Mouse (Mus musculus) left cerebral cortex, adult 8-10 months (tissue): ENCODE data around the gene Mixl1. TPM values are rescaled to one million over a fixed set of nuclear protein-coding genes. Genes with fewer than 3 reads are reported as not detected.

Experiments used
- DNase-seq, 2 experiments: peaks; one replicate each; pipeline ENCODE4 v3.0.0; 2022; ENCODE audit warnings: low spot score in 2 of 2
- total RNA-seq, 4 experiments: library from RNA; stranded (reverse); gene quantifications; 2 replicates each; pipeline ENCODE4 v1.2.4; 2022

The Mixl1 gene
- not detected for total RNA-seq

DNA sequence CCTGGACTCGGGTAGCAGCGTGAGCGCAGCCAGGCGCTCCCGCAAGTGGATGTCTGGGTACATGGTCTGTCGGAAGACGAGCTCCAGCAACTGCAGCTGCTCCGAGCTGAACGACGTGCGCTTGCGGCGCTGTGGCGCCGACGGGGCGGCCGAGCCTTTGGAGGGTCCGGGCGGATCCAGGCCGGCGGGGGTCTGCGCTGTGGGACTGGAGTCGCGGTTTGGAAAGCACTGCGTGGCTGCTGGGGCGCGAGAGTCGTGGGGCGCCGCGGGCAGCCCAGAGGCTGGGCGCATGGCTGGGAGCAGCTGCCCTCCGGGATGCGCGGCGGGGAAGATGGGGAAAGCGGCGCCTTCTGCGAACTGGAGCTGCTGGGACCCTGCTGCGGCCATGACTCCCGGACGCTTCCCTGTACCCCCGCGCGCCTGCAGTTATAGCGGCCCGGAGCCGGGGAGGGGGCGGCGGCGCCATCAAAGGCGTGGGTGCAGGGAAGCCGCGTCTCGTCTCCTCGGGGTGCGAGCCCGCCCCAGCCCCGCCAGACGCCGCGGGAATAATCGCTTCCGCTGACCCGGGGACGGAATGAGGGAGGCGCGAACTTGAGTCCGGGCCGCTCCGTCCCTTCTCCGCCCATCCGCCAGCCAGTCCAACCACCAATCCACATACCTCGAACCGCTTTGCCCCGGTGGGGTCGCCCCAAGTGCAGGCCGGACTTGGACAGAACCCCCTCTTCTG, at the start of gene Mixl1:
Mixl1 (minus strand) TSS at position 409 of the 727 bp plus-strand sequence.
- no peak for DNase-seq

DNA sequence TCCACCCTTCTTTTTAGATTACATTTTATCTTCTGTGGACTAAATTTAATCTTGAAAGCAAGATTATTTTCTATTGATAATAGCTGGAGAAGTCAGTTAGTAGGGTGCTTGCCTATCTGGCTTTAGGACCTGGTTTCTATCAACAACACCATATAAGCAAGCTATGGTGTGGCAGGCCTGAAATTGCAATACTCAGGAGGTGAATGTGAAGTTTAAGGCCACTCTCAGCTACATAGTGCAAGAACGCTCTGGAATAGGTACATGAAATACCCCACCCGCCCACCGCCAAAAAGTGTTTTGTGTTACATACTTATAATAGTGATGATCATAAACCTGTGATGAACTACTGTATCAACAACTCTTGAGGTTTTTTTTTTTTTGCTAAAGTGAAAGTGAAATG, 32.4 kb upstream of the Mixl1 start:
- DNase-seq, result no peak

DNA sequence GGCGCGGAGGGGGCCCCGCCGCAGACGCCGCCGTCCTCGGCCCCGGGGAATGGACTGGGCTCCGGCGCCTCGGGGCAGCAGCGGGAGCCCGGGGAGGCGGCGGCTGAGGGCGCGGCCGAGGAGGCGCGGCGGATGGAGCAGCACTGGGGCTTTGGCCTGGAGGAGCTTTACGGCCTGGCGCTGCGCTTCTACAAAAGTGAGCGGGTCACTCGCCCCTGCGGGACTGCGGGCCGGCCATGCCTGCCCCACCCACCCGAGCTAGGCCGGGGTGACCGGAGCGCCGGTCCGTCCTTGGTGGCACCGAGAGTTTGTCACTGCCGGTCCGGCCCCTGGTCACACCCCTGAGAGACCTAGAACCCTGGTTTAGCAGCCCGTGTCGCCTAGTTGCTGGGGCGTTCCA, 29.3 kb upstream of the Mixl1 start:
- DNase-seq, result no peak

DNA sequence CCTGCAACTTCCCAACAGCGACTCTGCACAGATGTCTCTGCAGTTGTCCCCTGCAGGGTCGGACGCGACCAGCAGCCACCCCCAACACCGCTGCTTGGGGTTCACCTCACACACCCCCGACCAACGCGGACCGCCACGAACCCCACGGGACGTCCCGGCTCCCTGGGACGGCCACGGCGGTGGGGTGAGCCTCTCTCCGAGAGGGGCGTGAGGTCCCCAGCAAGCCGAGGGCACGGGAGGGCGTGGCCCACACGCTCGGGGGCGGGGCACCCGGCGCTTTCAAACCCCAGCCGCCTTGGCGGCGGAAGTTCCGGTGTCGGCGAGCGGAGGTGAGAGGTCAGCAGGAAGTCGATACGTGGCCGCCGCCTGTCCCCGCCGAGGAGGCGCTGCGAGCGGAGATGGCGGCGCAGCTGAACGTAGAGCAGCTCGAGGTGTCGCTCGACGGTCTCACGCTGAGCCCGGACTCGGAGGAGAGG, 28.9 kb upstream of the Mixl1 start, which contains the start of gene Acbd3:
Acbd3 (plus strand) TSS at position 340 of the 476 bp plus-strand sequence.
- DNase-seq, result peak; percentile 74 to 90

DNA sequence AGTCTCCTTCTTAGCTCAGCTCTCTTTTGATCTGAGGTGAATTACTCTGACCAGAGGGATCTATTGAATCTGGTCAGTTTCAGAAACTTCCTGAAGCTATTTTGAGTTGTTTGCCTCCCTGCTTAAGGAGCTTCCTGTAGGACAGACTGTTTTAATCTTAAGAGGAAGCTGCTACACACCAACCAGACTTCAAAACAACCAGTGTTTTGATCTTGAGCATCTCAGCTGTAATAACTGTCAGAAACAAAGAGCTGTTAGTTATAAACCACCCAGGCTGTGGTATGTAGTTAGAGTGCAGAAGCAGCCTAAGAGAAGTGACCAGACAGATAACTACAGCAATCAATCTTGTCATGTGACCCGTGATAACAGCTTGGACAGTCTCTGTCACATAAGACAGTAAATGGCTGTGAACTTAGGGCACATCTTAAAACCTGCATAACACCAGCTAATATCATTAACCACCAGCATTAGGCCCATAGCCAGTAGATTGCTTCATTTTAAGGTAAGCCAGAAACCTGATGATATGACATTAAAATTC, 26.9 kb upstream of the Mixl1 start:
- DNase-seq, result no peak

DNA sequence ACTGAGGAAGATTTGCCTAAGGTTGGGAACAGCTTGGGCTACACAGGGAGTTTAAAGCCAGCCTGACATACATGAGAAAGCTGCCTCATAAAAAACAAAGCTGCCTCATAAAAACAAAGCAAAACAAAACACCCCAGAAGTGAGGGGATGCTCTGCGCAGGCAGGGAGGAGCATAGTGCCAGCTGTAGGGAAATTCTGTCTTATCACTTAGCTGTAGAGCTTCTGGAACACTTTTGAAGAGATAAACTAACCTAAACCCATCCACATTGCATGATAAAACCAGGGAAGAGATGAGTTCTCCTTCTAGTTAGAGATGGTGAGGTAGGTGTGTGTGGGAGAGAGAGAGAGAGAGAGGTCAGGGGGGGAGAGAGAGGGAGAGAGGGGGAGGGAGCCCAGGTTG, 25.8 kb upstream of the Mixl1 start:
- no peak for DNase-seq

DNA sequence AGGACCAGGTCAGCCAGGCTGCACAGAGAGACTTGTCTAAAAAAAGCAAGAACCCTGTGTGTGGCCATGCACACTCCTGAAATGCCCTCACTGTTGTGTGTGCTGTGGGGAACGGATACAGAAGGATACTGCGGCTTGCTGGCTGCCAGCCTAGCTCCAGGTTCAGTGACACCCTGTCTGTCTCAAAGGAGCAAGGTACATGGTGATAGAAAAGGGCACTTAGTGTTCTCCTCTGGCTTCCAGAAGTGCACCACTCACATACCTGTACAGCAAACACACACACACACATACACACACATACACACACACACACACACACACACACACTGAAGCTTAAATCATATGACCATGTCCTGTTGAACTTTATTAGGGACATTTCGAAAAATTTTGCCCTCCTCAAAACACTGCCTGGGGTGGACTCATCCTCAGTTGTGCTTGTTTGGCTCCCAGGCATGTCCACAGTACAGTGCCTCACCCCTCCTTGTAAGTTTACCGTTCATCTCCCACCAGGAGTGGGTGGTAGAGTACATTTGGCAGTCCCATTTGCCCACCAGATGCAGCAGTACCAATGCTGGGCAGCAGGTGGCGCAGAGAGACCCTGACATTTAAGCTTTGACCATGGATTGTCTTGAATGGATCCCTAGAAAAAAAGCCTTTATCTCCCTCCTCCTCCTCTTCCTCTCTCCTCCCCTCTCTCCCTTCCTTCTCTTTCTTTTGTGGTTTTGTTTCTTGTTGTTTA, 23.3 kb upstream of the Mixl1 start:
- DNase-seq, result peak; percentile 36 to 80

DNA sequence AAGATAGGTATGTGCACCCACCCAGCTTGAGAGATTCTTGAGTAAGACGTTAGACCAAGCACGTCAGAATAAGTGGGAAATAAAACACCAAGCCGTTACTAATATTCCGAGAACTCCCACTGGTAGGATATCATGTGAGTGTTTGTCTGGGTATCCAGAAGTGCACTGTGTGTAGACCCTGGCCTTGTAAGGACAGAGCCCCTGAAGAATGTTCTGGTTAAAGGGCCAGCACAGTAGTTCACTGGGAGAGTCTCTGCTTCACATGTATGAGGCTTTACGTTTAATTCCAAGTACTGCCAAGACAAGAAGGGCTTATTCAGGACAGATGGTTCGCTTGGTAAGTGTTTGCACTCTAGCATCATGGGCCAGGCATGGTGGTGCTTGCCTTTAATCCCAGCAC, 22.6 kb upstream of the Mixl1 start:
- DNase-seq, result no peak

DNA sequence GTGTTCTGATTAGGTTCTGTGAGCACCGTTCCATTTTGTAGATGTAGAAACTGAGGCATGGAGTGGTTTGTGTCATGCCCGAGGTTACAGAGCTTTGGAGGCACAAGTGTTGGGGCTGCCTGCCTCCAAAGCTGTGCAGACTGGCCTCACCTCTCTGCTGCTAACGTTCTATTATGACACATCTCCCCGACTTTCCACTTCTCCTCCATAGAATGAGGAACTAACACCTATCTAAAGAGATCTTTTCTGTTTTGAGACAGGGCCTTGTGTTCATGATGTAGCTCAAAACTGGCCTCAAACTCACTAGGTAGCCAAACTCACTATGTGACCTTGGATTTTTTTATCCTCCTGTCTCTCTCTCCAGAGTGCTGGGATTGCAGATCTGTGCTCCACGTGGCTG, 21.9 kb upstream of the Mixl1 start:
- no peak for DNase-seq

DNA sequence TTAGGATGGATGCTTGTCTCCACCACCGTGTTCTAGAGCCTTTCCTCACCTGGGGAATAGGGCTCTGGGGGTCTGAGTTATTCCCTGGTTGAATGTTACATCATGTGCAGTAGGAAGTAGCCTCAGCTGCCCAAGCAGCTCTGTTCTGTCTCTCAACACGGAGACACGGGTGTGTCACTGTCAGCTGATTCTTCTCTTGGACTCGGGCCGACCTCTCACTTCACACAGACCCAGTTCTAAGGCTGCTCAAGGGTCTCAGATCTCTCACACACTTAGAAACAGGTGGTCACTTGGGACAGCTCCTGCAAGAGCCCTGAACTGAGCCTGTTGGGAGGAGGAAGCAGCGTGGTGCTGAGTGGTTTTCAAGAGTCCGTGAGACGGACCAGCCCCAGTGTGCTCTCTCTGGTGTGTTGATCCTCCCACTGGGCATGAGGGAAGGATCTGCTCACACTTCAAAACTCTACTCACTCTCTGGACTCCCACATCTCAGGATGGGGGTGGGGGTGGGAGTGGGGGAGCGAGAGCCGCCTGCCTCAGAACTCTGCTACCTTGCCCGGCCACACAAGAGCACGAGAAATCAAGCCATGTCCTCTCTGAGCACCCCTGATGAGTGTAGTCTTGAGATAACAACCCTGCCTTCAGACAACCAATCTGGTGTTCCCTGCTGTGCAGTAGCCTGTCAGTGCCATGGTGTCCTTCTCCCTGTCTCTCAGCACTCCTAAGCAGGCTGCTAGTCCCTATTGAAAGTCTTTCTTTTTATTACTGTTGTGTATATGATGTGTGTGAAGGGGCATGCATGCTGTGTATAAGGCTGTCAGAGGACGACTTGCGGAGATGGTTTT, 12.3 kb upstream of the Mixl1 start:
- DNase-seq, result no peak

DNA sequence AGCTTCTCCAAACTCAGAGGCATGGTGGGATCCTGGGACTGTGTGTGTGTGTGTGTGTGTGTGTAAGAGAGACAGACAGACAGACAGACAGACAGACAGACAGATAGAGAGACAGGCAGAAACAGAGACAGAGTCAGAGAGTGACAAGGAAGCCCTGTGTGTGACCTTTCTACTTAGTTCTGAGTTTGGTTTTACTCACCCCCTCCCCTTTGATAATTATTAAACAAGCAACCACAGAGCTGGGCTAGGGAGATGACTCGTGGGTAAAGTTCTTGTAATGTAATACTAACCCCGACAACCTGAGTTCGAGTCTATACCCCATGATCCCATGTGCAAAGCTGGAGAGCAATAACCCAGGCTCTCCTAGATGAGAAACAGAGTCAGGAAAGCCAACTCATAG, 11.0 kb upstream of the Mixl1 start:
- DNase-seq, result no peak

DNA sequence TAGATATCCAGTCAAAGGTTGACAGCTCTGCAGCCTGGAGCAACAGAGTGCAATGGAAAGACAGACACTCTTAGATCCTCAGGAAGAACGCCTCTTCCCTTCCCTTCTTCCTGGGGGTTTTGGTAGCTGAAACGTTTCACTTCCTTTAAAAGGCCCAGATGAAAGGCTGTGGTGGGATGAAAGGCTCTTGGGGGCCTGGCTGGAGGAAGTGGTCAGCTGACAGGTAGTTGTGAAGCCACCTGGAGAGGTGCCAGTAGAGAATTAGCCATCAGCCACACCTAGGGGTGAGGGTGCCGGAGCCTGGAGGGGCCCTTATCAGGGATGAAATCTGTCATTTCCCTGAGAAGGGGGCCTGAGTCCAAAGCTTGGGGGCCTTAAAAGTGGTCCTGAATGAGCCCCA, 10.5 kb upstream of the Mixl1 start:
- DNase-seq, result no peak

DNA sequence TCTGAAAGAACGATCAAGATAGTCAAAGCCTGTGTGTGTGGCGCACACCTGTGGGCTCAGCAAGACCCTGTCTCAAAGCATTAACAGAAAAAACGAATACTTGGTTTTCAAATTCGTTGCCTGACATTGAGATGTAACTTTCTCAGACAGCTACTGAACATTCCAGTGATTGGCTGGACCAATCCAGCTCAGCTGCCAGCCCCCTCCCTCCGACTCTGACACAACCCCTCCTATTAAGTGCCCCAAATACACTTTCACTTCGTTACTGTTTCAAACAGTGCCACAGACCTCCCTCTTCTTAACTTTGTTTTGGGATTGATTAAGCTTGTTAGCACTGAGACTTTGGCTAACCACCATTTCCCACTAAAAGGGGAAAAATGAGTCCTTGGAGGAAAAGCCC, 6.6 kb upstream of the Mixl1 start:
- no peak for DNase-seq

DNA sequence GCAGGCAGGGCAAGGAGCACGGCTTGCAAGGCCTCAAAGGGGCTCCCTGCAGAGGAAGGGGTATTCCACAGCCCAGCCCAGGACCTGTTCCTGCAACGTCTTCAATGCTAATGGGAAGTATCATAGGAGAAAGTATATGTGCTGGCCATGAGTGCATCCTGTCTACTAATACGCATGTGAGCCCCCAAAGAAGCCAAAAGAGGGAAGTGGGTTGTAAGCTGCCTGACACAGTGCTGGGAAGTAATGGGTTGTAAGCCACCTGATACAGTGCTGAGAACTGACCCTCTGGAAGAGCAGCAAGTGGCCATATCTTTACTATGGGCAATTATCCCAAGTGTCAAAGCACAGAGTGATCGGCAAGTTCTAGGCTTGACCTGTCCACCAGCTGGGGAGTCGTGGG, 1.2 kb upstream of the Mixl1 start:
- no peak for DNase-seq

DNA sequence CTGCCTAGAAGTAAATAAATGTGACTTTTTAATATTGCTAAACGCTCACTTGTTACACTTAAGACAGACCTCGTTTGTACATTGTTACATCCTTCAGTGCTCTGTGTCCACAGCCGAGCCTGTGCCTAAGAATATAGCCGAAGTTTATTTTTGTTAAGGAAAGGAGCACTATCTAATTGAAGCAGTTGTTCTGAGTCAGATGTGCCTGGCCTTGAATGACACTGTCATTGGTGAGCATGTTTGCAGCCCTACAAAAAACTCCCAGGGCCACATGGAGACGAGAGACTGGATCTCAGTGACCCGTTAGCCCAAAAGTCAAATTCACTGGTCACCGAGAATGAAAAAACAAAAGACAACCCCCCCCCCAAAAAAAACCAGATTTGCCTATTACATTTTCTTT, 5.5 kb downstream of the Mixl1 start:
- DNase-seq, result no peak

Other genes with a start within 250 kb of the Mixl1 start
- gene Stum, start 213.5 kb downstream of the Mixl1 start, total RNA-seq, result 100 to 1,000 TPM; 139 to 156 (median 147) TPM
- 10 to 100 TPM; 71.1 to 84.3 (median 79.6) TPM for gene Parp1, start 128.1 kb downstream of the Mixl1 start, total RNA-seq
- 1 to 10 TPM; 2.9 to 4.4 (median 4.0) TPM for gene Lin9, start 55.9 kb downstream of the Mixl1 start, total RNA-seq
- gene Acbd3, start 29.0 kb upstream of the Mixl1 start, total RNA-seq, result 10 to 100 TPM; 32.2 to 34.0 (median 33.1) TPM
- gene H3f3a, start 116.9 kb upstream of the Mixl1 start, total RNA-seq, result 100 to 1,000 TPM; 259 to 296 (median 268) TPM
- gene Sde2, start 154.1 kb upstream of the Mixl1 start, total RNA-seq, result 10 to 100 TPM; 18.7 to 23.4 (median 21.9) TPM
- gene Lefty2, start 196.1 kb upstream of the Mixl1 start, total RNA-seq, result 1 to 10 TPM in 1 of 4 experiments, under 1 TPM in 3; 0.20 to 1.2 (median 0.58) TPM
- 10 to 100 TPM; 26.3 to 29.3 (median 28.5) TPM for gene Pycr2, start 207.3 kb upstream of the Mixl1 start, total RNA-seq
- gene Lefty1, start 238.0 kb upstream of the Mixl1 start, total RNA-seq, result under 1 TPM; 0.22 to 0.70 (median 0.49) TPM
- gene Tmem63a, start 245.3 kb upstream of the Mixl1 start, total RNA-seq, result 10 to 100 TPM; 26.8 to 31.9 (median 30.4) TPM